Mouse (Mus musculus) ES-E14 (cell line): ENCODE results near the gene Nampt. TPM values are rescaled to one million over a fixed set of nuclear protein-coding genes. Genes with fewer than 3 reads are reported as not detected.

Experiments
- DNase-seq: peaks from one replicate; pipeline ENCODE4 v3.0.0-alpha.2; 2013; ENCODE audit warnings: low read depth, low spot score
- H3K27ac ChIP-seq: 2 replicates; pipeline ENCODE4 v1.5.1; 2012; ENCODE audit warnings: low read depth, mild to moderate bottlenecking, low read length, moderate library complexity, mixed read lengths; ENCODE audit not compliant: poor library complexity, insufficient read depth, severe bottlenecking
- H3K36me3 ChIP-seq: 2 replicates; pipeline ENCODE4 v1.6.1; 2012; ENCODE audit warnings: mild to moderate bottlenecking, low read length, moderate library complexity, mixed read lengths; ENCODE audit not compliant: control insufficient read depth, poor library complexity, insufficient read depth, severe bottlenecking
- H3K4me1 ChIP-seq, 2 experiments: fragments of 150-350 bp in 1 of 2; sonication (generic) in 1 of 2; 2 replicates each; pipeline ENCODE4 v1.6.1; 2012; ENCODE audit warnings: low read length in 2 of 2, mild to moderate bottlenecking in 1 of 2, mixed read lengths in 1 of 2; ENCODE audit not compliant: control insufficient read depth in 2 of 2, insufficient read depth in 2 of 2, poor library complexity in 1 of 2
- H3K4me3 ChIP-seq, 2 experiments: fragments of 150-350 bp in 1 of 2; sonication (generic) in 1 of 2; 2 replicates each; pipeline ENCODE4 v1.5.1; 2012; ENCODE audit warnings: low read length in 2 of 2, low read depth in 1 of 2, mild to moderate bottlenecking in 1 of 2, mixed read lengths in 1 of 2; ENCODE audit not compliant: insufficient read depth in 1 of 2, poor library complexity in 1 of 2, severe bottlenecking in 1 of 2
- H3K9ac ChIP-seq: 2 replicates; pipeline ENCODE4 v1.6.1; 2012; ENCODE audit warnings: low read depth, mild to moderate bottlenecking, low read length, mixed read lengths; ENCODE audit not compliant: poor library complexity, insufficient read depth, severe bottlenecking
- H3K9me3 ChIP-seq: fragments of 150-350 bp; sonication (generic); 2 replicates; pipeline ENCODE4 v1.6.1; 2012; ENCODE audit warnings: low read depth, mild to moderate bottlenecking, low read length; ENCODE audit not compliant: control insufficient read depth, insufficient read depth
- CHD2 ChIP-seq: IDR thresholded peaks from 2 replicates; pipeline ENCODE4 v1.6.1; 2014; ENCODE audit warnings: mild to moderate bottlenecking, low read depth, low read length, inconsistent platforms
- HCFC1 ChIP-seq: IDR thresholded peaks from 2 replicates; pipeline ENCODE4 v1.6.1; 2012; ENCODE audit warnings: low read length, inconsistent platforms, borderline replicate concordance; ENCODE audit not compliant: insufficient read depth
- MAFK ChIP-seq: IDR thresholded peaks from 2 replicates; pipeline ENCODE4 v1.6.1; 2014; ENCODE audit warnings: mild to moderate bottlenecking, low read depth, low read length, inconsistent platforms; ENCODE audit not compliant: insufficient read depth
- ZC3H11A ChIP-seq: IDR thresholded peaks from 2 replicates; pipeline ENCODE4 v1.6.1; 2012; ENCODE audit warnings: low read depth, mild to moderate bottlenecking, inconsistent platforms, low read length, borderline replicate concordance
- ZNF384 ChIP-seq: IDR thresholded peaks from 2 replicates; pipeline ENCODE4 v1.6.1; 2012; ENCODE audit warnings: low read depth, low read length, inconsistent platforms
- in situ Hi-C, 2 experiments: fragments of 600-800 bp; cut with MboI; formaldehyde crosslinking; loops; one replicate each; pipeline ENCODE4 v1.15.1; 2025; ENCODE audit warnings: low sequenced_read_pairs in 2 of 2, inconsistent platforms in 1 of 2; ENCODE audit not compliant: unreplicated experiment in 2 of 2
- total RNA-seq: library from RNA; depleted of rRNA; stranded (reverse); fragments of 300-350 nt; gene quantifications from 2 replicates; pipeline ENCODE4 v1.2.3, GENCODE M21; 2012; rRNA removed

The Nampt gene
- 48.9 and 52.4 TPM in 2 replicates for total RNA-seq

DNA sequence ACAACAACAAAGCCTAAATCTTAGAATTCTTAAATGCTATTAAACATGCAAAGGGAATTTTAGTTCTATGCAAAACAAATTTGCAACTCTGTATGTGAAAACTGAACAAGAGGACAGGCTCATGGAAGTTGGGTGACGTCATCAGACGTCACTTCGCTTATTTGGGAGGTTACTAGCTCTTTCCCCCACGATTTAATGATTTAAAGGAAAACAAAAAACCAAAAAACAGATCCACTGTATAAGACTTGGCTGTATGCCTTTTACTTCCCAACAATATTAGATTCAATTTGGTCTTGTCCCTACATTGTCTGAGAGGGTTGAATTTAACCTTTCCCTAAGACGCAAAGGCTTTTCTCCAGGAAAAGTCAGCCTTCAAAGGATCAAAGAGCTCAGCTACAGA is at the start of gene Nampt:
Gene Nampt, plus strand, starts transcription at position 130 of the 400 bp plus-strand sequence.
- Histone ChIP-seq H3K9me3 (no peaks in the 10 kb centered on the region), H3K4me1 (peaks cover 1 to 4% of the 10 kb centered on the region in 2 experiments; a peak in 2 of 4 replicates), H3K27ac (peak within 1 kb of the TSS; percentile 96), H3K36me3 (0 out of 2 replicates have a peak, but pooled peaks cover 2% of the 10 kb centered on the region), H3K4me3 (peak within 1 kb of the TSS; percentile 99 to 100), H3K9ac (peak within 1 kb of the TSS; percentile 99)
- in situ Hi-C loops, result no loop called here
- TF ChIP-seq CHD2 (no peak), MAFK (no peak), ZNF384 (no peak), HCFC1 (no peak), ZC3H11A (no peak)
- DNase-seq, result no peak

DNA sequence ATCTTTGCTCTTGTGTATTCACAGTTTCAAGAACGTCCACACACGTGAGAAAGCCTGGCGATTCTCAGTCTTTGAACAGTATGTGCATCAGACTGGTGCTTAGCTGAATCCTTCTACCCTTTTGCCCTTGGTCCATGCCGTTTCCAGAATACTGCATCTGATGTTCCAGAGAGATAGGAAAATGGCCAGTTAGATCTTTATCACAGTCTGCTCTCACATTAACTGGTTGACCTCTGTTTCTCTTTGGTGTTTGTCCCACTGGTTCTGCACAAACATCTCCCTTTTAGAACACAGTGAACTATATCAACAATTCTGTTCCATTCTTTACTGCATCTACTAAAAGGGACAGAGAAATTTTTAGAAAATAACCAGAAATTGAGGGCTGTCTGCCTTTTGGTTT is 48.6 kb upstream of the Nampt start:
- in situ Hi-C loops, result no loop called here
- H3K4me1 ChIP-seq, result no peaks in the 10 kb centered on the region
- no peak overlapping the region for H3K27ac ChIP-seq
- TF ChIP-seq MAFK, result no peak
- TF ChIP-seq ZC3H11A, result no peak
- no peak for TF ChIP-seq HCFC1
- TF ChIP-seq CHD2, result no peak
- TF ChIP-seq ZNF384, result no peak
- H3K9ac ChIP-seq, result no peak overlapping the region
- no peak overlapping the region for H3K4me3 ChIP-seq
- no peak for DNase-seq
- no peaks in the 10 kb centered on the region for H3K9me3 ChIP-seq
- H3K36me3 ChIP-seq, result no peaks in the 10 kb centered on the region

DNA sequence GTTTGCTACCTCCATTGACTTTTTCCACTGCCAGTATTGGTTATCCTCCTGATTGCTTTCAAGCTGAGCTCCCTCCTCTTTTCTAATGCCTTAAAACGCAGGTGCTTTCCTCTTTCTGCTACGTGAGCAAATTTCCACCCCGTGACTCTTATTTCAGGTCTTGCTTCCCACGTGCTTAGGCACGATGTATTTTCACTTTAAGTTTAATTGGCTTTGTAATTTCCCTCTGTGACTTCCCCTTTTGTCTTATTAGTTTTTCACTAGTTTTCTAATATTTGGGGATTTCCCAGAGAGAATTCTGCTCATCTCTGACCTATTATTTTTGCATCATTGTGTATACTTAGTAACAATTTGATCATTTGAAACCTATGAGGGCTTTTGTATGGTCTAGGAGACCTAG is 44.8 kb upstream of the Nampt start:
- H3K4me1 ChIP-seq, result no peaks in the 10 kb centered on the region
- DNase-seq, result no peak
- no peak overlapping the region for H3K9ac ChIP-seq
- H3K9me3 ChIP-seq, result no peaks in the 10 kb centered on the region
- H3K27ac ChIP-seq, result no peak overlapping the region
- in situ Hi-C loops, result no loop called here
- no peak overlapping the region for H3K4me3 ChIP-seq
- TF ChIP-seq CHD2 (no peak), HCFC1 (no peak), ZC3H11A (no peak), ZNF384 (no peak), MAFK (no peak)
- H3K36me3 ChIP-seq, result no peaks in the 10 kb centered on the region

DNA sequence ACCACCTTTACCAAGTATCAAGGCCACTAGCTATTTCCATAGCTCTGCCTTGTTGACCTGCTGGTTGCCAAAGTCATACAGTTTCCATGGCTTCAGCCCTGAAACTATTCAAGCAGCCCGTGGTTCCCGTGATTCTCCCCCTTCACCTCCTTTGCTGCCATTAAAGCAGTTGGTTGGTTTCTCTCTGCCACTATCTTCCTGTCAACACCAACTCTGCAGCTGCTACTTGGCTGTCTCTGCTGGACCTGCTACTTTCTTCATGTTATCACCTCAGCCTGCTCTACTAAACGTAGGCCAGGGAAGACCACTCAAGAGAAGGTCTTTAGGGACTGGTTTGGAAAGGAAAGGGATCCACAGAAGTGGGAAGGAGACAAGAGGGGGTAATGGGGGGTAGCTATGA is 30.3 kb upstream of the Nampt start:
- DNase-seq, result no peak
- no peak for TF ChIP-seq CHD2
- TF ChIP-seq MAFK, result no peak
- TF ChIP-seq ZC3H11A, result no peak
- no peak for TF ChIP-seq ZNF384
- no peak for TF ChIP-seq HCFC1

More for the DNA sequence above, 30.3 kb upstream of the Nampt start:
- H3K4me3 ChIP-seq, result no peak overlapping the region
- in situ Hi-C loops, result no loop called here
- no peak overlapping the region for H3K27ac ChIP-seq
- no peaks in the 10 kb centered on the region for H3K4me1 ChIP-seq
- no peak overlapping the region for H3K9ac ChIP-seq
- no peaks in the 10 kb centered on the region for H3K36me3 ChIP-seq
- H3K9me3 ChIP-seq, result no peaks in the 10 kb centered on the region
